Mouse (Mus musculus): ENCODE results near the gene Fto. TPM values are rescaled to one million over a fixed set of nuclear protein-coding genes. Genes with fewer than 3 reads are reported as not detected.

Gene Fto
- polyA plus RNA-seq, 1 experiment from 2014 or later = 114 TPM

GRCm38 (mm10) chr8:91407880-91408279 lies 94.6 kb downstream of the Fto start:
- Histone ChIP-seq H3K36me3 (peaks cover 7% of the 10 kb centered on the region; the same call in 1 of the 2 replicates), H3K27ac (replicated peaks) (no peak overlapping the region), H3K27me3 (no peaks in the 10 kb centered on the region), H3K4me2 (replicated peaks) (no peak overlapping the region), H3K4me1 (no peaks in the 10 kb centered on the region), H3K4me3 (no peak overlapping the region), H3K9ac (replicated peaks) (no peak overlapping the region), H3K9me3 (no peaks in the 10 kb centered on the region)
- no peak for ATAC-seq (replicated peaks)
- WGBS = 76% methylated on average over 4 of the region's 4 CpGs

- WGBS = 88% methylated on average over 12 of the region's 12 CpGs
- no peak for ATAC-seq (replicated peaks)
These were observed 96.7 kb downstream of the Fto start for GRCm38 (mm10) chr8:91410007-91410406.

DNA sequence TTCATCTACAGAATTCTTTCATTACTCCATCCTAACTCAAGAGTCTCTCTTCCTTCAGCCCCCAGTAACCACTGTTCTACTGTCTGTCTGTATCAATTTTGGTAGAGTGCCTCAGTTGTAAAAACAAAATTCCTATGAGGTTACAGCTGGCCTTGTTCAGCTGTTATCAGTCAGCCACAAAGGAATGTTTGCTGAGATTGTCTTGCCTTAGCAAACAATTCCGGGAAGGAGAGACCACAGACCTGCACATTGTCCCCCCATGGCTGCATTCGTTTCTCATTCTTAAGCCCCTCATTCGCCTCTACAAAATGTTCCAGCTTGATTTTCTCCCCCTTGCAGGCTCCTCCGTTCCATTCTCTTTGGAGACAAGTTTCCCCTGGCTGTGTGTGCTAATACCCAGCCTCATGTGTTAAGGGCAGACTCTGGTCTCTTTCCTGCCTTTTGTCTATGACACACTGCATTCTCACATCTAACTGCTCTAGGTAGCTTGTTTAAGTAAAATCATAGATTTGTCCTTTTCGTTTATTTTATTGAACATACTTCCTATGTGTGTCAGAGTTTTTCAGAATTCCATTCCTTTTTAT lies 111.3 kb downstream of the Fto start:
- WGBS = 86% methylated on average over 5 of the region's 5 CpGs
- no peak for ATAC-seq (replicated peaks)

More at GRCm38 (mm10) chr8:91410007-91410406, 96.7 kb downstream of the Fto start:
- Histone ChIP-seq H3K27me3 (no peaks in the 10 kb centered on the region), H3K4me1 (no peaks in the 10 kb centered on the region), H3K27ac (replicated peaks) (no peak overlapping the region), H3K9me3 (no peaks in the 10 kb centered on the region), H3K4me2 (replicated peaks) (no peak overlapping the region), H3K4me3 (no peak overlapping the region), H3K36me3 (peaks cover 7% of the 10 kb centered on the region; the same call in 1 of the 2 replicates), H3K9ac (replicated peaks) (no peak overlapping the region)

GRCm38 (mm10) chr8:91425251-91425866 lies 112.0 kb downstream of the Fto start:
- no peaks in the 10 kb centered on the region for H3K9me3 ChIP-seq
- ATAC-seq (replicated peaks) = no peak
- H3K4me1 ChIP-seq = no peaks in the 10 kb centered on the region
- H3K27me3 ChIP-seq = no peaks in the 10 kb centered on the region
- no peak overlapping the region for H3K4me2 ChIP-seq (replicated peaks)
- no peak overlapping the region for H3K27ac ChIP-seq (replicated peaks)
- WGBS = 92% methylated on average over 10 of the region's 10 CpGs
- no peak overlapping the region for H3K9ac ChIP-seq (replicated peaks)
- no peaks in the 10 kb centered on the region for H3K36me3 ChIP-seq
- H3K4me3 ChIP-seq = no peak overlapping the region

More for the DNA sequence above, 111.3 kb downstream of the Fto start:
- Histone ChIP-seq H3K4me2 (replicated peaks) (no peak overlapping the region), H3K9ac (replicated peaks) (no peak overlapping the region), H3K36me3 (no peaks in the 10 kb centered on the region), H3K27ac (replicated peaks) (no peak overlapping the region), H3K9me3 (no peaks in the 10 kb centered on the region), H3K4me1 (no peaks in the 10 kb centered on the region), H3K27me3 (no peaks in the 10 kb centered on the region), H3K4me3 (no peak overlapping the region)

- H3K27me3 ChIP-seq = no peaks in the 10 kb centered on the region
- 91% methylated on average over 1 of the region's 1 CpGs for WGBS
These were observed 113.2 kb downstream of the Fto start for GRCm38 (mm10) chr8:91426496-91426895.

GRCm38 (mm10) chr8:91430333-91430940 lies 117.1 kb downstream of the Fto start:
- Histone ChIP-seq H3K4me3 (no peak overlapping the region), H3K27ac (replicated peaks) (no peak overlapping the region), H3K27me3 (no peaks in the 10 kb centered on the region), H3K9ac (replicated peaks) (no peak overlapping the region), H3K36me3 (no peaks in the 10 kb centered on the region), H3K9me3 (no peaks in the 10 kb centered on the region), H3K4me1 (no peaks in the 10 kb centered on the region), H3K4me2 (replicated peaks) (no peak overlapping the region)
- WGBS = 96% methylated on average over 3 of the region's 3 CpGs
- no peak for ATAC-seq (replicated peaks)

More at GRCm38 (mm10) chr8:91426496-91426895, 113.2 kb downstream of the Fto start:
- no peaks in the 10 kb centered on the region for H3K4me1 ChIP-seq
- H3K4me3 ChIP-seq = no peak overlapping the region
- H3K4me2 ChIP-seq (replicated peaks) = no peak overlapping the region
- no peaks in the 10 kb centered on the region for H3K9me3 ChIP-seq
- H3K27ac ChIP-seq (replicated peaks) = no peak overlapping the region
- no peaks in the 10 kb centered on the region for H3K36me3 ChIP-seq
- ATAC-seq (replicated peaks) = no peak
- H3K9ac ChIP-seq (replicated peaks) = no peak overlapping the region

- Histone ChIP-seq H3K27ac (replicated peaks) (no peak overlapping the region), H3K4me3 (no peak overlapping the region), H3K36me3 (no peaks in the 10 kb centered on the region), H3K9ac (replicated peaks) (no peak overlapping the region), H3K9me3 (no peaks in the 10 kb centered on the region), H3K27me3 (no peaks in the 10 kb centered on the region), H3K4me2 (replicated peaks) (no peak overlapping the region), H3K4me1 (no peaks in the 10 kb centered on the region)
- WGBS = 97% methylated on average over 15 of the region's 15 CpGs
- ATAC-seq (replicated peaks) = no peak
These were observed 122.7 kb downstream of the Fto start for GRCm38 (mm10) chr8:91436036-91436435.

DNA sequence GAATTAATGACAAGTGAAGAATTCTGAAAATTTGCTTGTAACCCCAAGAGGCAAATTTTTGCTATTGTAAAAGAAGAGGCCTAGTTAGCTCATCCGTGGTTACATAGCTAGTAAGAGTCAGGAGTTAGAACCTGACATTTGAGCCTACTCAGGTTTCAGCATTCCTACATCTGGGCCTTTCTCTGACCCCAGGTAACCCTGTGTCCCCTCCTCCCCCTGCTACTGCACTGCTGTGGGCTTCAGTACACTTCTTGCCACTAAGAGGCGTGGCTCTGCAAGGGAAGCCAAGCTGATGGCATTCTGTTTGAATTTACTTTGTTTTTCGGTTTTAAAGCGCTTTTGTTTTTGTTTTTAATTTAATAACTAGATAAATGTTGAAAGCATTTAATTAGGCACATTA lies 130.6 kb downstream of the Fto start:
- 79% methylated on average over 4 of the region's 4 CpGs for WGBS
- H3K4me1 ChIP-seq = no peaks in the 10 kb centered on the region
- no peak overlapping the region for H3K4me3 ChIP-seq
- ATAC-seq (replicated peaks) = no peak
- H3K27me3 ChIP-seq = no peaks in the 10 kb centered on the region
- no peak overlapping the region for H3K9ac ChIP-seq (replicated peaks)
- no peaks in the 10 kb centered on the region for H3K9me3 ChIP-seq
- no peak overlapping the region for H3K27ac ChIP-seq (replicated peaks)
- no peak overlapping the region for H3K4me2 ChIP-seq (replicated peaks)
- no peaks in the 10 kb centered on the region for H3K36me3 ChIP-seq

DNA sequence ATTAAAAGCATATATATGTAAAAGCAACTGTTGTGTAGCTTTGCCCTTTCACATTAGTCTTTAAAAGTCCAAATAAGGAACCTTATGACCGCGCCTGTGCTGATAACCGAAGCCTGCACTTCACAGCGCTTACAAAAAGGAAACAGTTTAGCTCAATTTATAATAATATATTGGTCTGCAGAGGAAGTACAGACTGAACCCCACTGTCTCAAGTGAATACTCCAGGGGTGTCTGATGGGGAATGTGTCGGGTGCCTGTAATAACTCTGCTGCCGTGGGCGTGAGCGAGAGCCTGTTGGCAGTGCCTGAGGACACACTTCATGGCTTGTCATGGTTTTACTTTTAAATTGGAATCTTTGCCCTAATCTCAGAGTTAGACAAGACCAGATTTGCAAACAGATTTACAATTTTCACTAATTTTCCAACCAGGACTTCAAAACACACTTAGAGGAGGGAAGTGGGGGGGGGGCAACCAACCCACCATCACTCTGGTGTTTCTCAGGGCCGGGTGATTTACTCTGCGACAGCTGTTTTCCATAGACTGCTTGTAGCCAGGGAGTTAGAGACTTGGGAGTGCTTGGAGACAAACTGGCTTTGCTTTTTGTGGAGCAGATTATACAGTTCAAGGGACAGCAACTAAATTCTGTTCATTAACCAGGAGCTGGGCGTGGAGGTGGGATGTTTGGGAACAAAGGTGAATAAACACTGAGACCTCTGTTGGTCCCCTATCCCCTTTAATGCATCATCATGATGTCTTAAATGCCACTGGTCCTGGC lies 131.5 kb downstream of the Fto start:
- Histone ChIP-seq H3K4me3 (no peak overlapping the region), H3K4me1 (no peaks in the 10 kb centered on the region), H3K9ac (replicated peaks) (no peak overlapping the region), H3K27me3 (no peaks in the 10 kb centered on the region), H3K27ac (replicated peaks) (no peak overlapping the region), H3K9me3 (no peaks in the 10 kb centered on the region), H3K4me2 (replicated peaks) (no peak overlapping the region), H3K36me3 (no peaks in the 10 kb centered on the region)
- ATAC-seq (replicated peaks) = no peak
- WGBS = 80% methylated on average over 11 of the region's 11 CpGs

DNA sequence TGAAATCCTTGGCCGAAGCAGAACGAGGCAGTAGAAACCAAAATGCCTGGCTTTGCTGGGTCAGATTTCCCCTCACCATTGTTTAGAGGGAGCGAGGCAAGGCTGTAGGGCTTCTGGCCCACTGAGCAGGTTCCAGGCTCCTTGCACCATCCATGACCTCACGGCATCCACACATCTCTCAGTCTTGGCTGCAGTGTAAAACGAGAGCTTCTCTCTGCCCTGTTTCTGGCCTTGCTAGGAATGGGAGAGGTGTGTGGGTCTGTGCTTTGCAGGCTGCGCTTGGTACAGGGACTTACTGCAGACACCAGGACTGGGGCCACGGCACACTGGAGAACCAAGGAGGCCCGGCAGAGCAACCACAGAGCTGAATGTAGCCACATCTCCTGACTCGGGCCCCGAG lies 132.2 kb downstream of the Fto start:
- H3K27ac ChIP-seq (replicated peaks) = no peak overlapping the region
- no peak overlapping the region for H3K9ac ChIP-seq (replicated peaks)
- ATAC-seq (replicated peaks) = no peak
- H3K36me3 ChIP-seq = no peaks in the 10 kb centered on the region
- H3K9me3 ChIP-seq = no peaks in the 10 kb centered on the region
- WGBS = 78% methylated on average over 10 of the region's 10 CpGs
- H3K4me2 ChIP-seq (replicated peaks) = no peak overlapping the region
- H3K4me1 ChIP-seq = no peaks in the 10 kb centered on the region
- H3K27me3 ChIP-seq = no peaks in the 10 kb centered on the region
- no peak overlapping the region for H3K4me3 ChIP-seq

DNA sequence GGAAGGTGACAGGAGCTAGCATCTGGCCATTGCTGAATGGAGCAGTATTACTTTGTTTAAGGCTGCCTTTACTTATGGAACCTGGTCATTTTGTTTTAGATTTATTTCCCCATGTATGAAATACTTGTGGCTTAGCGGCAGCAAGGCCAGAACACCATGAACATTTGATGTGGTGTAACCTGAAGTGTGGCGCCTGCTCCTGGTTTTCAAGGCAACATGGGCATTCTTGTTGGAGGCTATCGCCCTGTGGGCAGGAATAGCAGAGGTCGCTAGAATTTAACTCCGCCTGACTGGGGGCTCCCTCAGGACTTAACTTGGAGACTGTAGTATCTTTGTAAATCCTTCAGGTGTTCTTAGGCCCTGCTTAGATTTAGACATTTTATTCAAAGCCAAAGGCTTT lies 132.7 kb downstream of the Fto start:
- H3K4me1 ChIP-seq = no peaks in the 10 kb centered on the region
- no peak overlapping the region for H3K27ac ChIP-seq (replicated peaks)
- H3K36me3 ChIP-seq = no peaks in the 10 kb centered on the region
- H3K9ac ChIP-seq (replicated peaks) = no peak overlapping the region
- no peaks in the 10 kb centered on the region for H3K9me3 ChIP-seq
- no peaks in the 10 kb centered on the region for H3K27me3 ChIP-seq
- 94% methylated on average over 5 of the region's 5 CpGs for WGBS
- no peak for ATAC-seq (replicated peaks)
- no peak overlapping the region for H3K4me3 ChIP-seq
- H3K4me2 ChIP-seq (replicated peaks) = no peak overlapping the region

DNA sequence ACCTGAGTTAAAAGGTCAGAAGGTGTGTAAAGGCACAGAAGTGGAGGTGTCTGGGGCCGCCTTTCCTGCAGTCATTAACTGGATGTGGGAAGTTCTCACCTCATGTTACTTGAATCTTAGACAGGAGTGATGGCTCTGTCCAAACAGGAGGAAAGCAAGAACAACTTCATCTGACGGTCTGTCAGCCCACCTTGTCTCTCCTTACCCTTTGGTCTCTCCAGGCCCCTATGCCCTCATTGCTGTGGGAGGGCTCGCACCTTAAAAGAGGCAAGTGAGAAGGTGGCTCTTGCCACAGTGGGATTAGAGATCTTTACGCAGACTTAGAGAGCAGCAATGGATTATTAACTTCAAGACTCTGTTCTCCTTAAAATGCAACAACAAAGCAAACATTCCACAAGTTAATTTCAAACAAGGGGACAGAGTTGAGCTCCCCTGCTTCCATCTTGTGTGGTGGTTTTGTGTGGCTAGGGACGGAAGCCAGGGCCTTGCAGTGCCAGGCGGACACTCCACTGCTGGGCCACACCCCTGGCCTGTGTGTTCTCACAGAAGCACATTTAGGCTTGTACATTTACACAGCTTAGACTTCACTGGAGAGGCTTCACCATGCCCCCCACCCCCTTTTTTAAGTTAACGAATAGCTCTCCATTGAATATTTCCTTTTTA lies 135.5 kb downstream of the Fto start:
- Histone ChIP-seq H3K27ac (replicated peaks) (no peak overlapping the region), H3K9ac (replicated peaks) (no peak overlapping the region), H3K4me2 (replicated peaks) (no peak overlapping the region), H3K4me3 (no peak overlapping the region), H3K27me3 (no peaks in the 10 kb centered on the region), H3K4me1 (no peaks in the 10 kb centered on the region), H3K9me3 (no peaks in the 10 kb centered on the region), H3K36me3 (no peaks in the 10 kb centered on the region)
- no peak for ATAC-seq (replicated peaks)
- 86% methylated on average over 7 of the region's 7 CpGs for WGBS

Measured in forebrain, embryonic 15.5 days (tissue).